Comparison of ENCODE assay signal across 11 mouse cellular contexts in the genomic region with DNA sequence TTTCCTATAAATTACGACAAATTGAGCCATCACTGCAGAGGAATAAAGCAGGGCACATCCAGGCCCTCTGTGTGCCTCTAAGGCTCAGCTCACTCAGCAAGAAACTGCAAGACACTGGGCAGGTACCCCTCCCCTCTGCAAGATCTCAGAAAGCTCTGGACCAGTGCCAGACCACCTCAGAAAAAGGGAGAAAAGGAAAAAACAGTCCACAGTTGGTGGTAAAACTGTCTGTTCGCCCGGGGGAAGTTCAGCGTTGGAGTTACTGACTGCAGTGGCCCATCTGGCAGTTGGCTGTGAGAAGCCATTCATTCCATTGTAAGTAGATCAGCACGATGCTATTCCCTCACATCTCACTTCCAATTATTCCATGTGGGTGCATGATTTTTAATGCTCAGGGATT. TPM values are rescaled to one million over a fixed set of nuclear protein-coding genes. Genes with fewer than 3 reads are reported as not detected.
DNase-seq lines count a peak whose midpoint lies in the region; ATAC-seq and TF ChIP-seq lines count a peak whose summit lies in the region.
"Had no signal": no experiment of that assay in that cellular context is flagged by ENCODE, and none has a peak within 500 bp of the region (broad histone marks: within the 10 kb centered on the region; RNA-seq: fewer than 3 reads in every experiment).

No protein-coding gene starts in this region.

- DNase-seq in 416B (ENCODE audit: low read depth) = peak; percentile 36
- DNase-seq in Muller cell, postnatal 12 days (ENCODE audit: inconsistent ontology term) = peak; percentile 83
- peak; percentile 41 for DNase-seq in forebrain, postnatal 0 days
- DNase-seq in left cerebral cortex, adult 11 months (ENCODE audit: low spot score) = peak; percentile 34
- DNase-seq in adrenal gland, adult 18-20 months (ENCODE audit: low spot score in 2 of 2) = no peak
- no peak for DNase-seq in lung, postnatal 36 days
- DNase-seq in urinary bladder, postnatal 25 days (ENCODE audit: low spot score) = no peak
- DNase-seq: kidney, postnatal 10 days had no signal

- H3K4me1 ChIP-seq in forebrain, postnatal 0 days (ENCODE audit: insufficient read depth) = no peaks in the 10 kb centered on the region
- H3K4me1 ChIP-seq: heart, embryonic 10.5 days had no signal

- no peak overlapping the region for H3K4me3 ChIP-seq in forebrain, postnatal 0 days (ENCODE audit: low read depth, low read length)
- H3K4me3 ChIP-seq: heart, embryonic 10.5 days had no signal

- no peaks in the 10 kb centered on the region for H3K27me3 ChIP-seq in forebrain, postnatal 0 days (ENCODE audit: insufficient read depth, low read length)

- no peak for ATAC-seq in forebrain, postnatal 0 days
- no peak for ATAC-seq in activated CD4-positive, CD25-positive, alpha-beta regulatory T cell, adult 4 months

- no peak overlapping the region for H3K27ac ChIP-seq in forebrain, postnatal 0 days (ENCODE audit: low read depth, low read length)
- H3K27ac ChIP-seq: heart, embryonic 10.5 days; macrophage had no signal

- H3K4me2 ChIP-seq in forebrain, postnatal 0 days (ENCODE audit: low read depth) = no peak overlapping the region

- H3K9ac ChIP-seq in forebrain, postnatal 0 days = no peak overlapping the region

- TF ChIP-seq CTCF in forebrain, postnatal 0 days (IDR thresholded peaks at IDR 0.05; ENCODE audit: low read depth) = no peak

- no peaks in the 10 kb centered on the region for H3K9me3 ChIP-seq in forebrain, postnatal 0 days (ENCODE audit: low read length)

- 25% methylated on average over 5 of the region's 5 CpGs for WGBS in forebrain, postnatal 0 days

- no peaks in the 10 kb centered on the region for H3K36me3 ChIP-seq in forebrain, postnatal 0 days (ENCODE audit: insufficient read depth)
- H3K36me3 ChIP-seq: heart, embryonic 10.5 days had no signal

RNA-seq across cellular contexts. Expression of gene Dscam, which starts 39.4 kb away (rescaled TPM):
- 19.1 and 29.1 TPM in 2 replicates for total RNA-seq in forebrain, postnatal 0 days (2014; rRNA removed)
- 4.6 and 7.9 TPM in 2 replicates for polyA plus RNA-seq in forebrain, postnatal 0 days (2015; fragmentation: Nextera tagmentation; extraction: Ambion mirVana)
- under 1 TPM; 0.25 to 0.55 TPM for polyA plus RNA-seq in activated CD4-positive, CD25-positive, alpha-beta regulatory T cell, adult 4 months (2017; shearing (Covaris generic))
- total RNA-seq in adrenal gland, adult 18-20 months (2021) = under 1 TPM; 0.03 to 0.10 TPM

Comparison
In these comparisons a context has a peak if more than half of its experiments do, and no peak if none do; other contexts are left out.
1. DNase-seq: peak in 416B (single experiment), Muller cell, postnatal 12 days (single experiment), forebrain, postnatal 0 days (single experiment) and left cerebral cortex, adult 11 months (single experiment); none in adrenal gland, adult 18-20 months (0 of 2), lung, postnatal 36 days (single experiment) and urinary bladder, postnatal 25 days (single experiment).
2. RNA of gene Dscam, which starts 39.4 kb away (total RNA-seq): 19.1 to 29.1 TPM in forebrain, postnatal 0 days; 0.03 to 0.10 TPM in adrenal gland, adult 18-20 months; every median in the first group is over 10 times any median in the second.